ENCODE assay signal across 8 mouse cellular contexts in genomic region chr9:120929081-120929480, GRCm38 (mm10). TPM values are rescaled to one million over a fixed set of nuclear protein-coding genes. Genes with fewer than 3 reads are reported as not detected.
A peak's percentile ranks its signal among the peaks of the same experiment; 100 is the strongest.
DNase-seq lines count a peak whose midpoint lies in the region; ATAC-seq and TF ChIP-seq lines count a peak whose summit lies in the region.

TSS of gene Ctnnb1 (plus strand) at chr9:120929216.

- TF ChIP-seq CTCF in kidney, postnatal 0 days (IDR thresholded peaks at IDR 0.05; ENCODE audit: low read depth), result no peak
- TF ChIP-seq CTCF in bone marrow, adult 2 months (IDR thresholded peaks at IDR 0.05; ENCODE audit: control insufficient read depth, insufficient read depth, low read length), result no peak

- no peak within 1 kb of the TSS for H3K27ac ChIP-seq in kidney, postnatal 0 days
- H3K27ac ChIP-seq in bone marrow, adult 2 months (ENCODE audit: control insufficient read depth, insufficient read depth, low read depth, low read length, poor library complexity), result no peak within 1 kb of the TSS
- no peak within 1 kb of the TSS for H3K27ac ChIP-seq in intestine, embryonic 16.5 days (ENCODE audit: low read length)
- H3K27ac ChIP-seq in midbrain, embryonic 10.5 days (replicated peaks), result peak within 1 kb of the TSS; percentile 71

- no peaks in the 10 kb centered on the region for H3K4me1 ChIP-seq in kidney, postnatal 0 days (replicated peaks; ENCODE audit: insufficient read depth, low read length)
- H3K4me1 ChIP-seq in bone marrow, adult 2 months (ENCODE audit: control insufficient read depth, insufficient read depth, low read length), result no peaks in the 10 kb centered on the region; the same call in 1 of the 2 replicates
- peaks cover 2% of the 10 kb centered on the region; the same call in 1 of the 2 replicates for H3K4me1 ChIP-seq in intestine, embryonic 16.5 days (ENCODE audit: control insufficient read depth, insufficient read depth, low read length)
- peaks cover 48% of the 10 kb centered on the region for H3K4me1 ChIP-seq in midbrain, embryonic 10.5 days

- DNase-seq in kidney, postnatal 0 days (ENCODE audit: low spot score), result no peak
- no peak for DNase-seq in kidney, postnatal 10 days
- DNase-seq in gastrocnemius, postnatal 4 days (ENCODE audit: low spot score in 2 of 2), result no peak
- peak; percentile 33 for DNase-seq in midbrain, embryonic 10.5 days (ENCODE audit: low spot score)
- no peak for DNase-seq in right cerebral cortex, postnatal 25 days
- DNase-seq in MN1 (ENCODE audit: low spot score), result no peak

- ATAC-seq in kidney, postnatal 0 days (replicated peaks; ENCODE audit: low FRiP score, low read depth), result no peak
- ATAC-seq in intestine, embryonic 16.5 days, result no peak

- no peak for TF ChIP-seq POLR2A in bone marrow, adult 2 months (IDR thresholded peaks at IDR 0.05; ENCODE audit: borderline replicate concordance, control insufficient read depth, low read depth, low read length)

- H3K9me3 ChIP-seq in kidney, postnatal 0 days (replicated peaks; ENCODE audit: low read length), result no peaks in the 10 kb centered on the region
- H3K9me3 ChIP-seq in intestine, embryonic 16.5 days (ENCODE audit: control insufficient read depth, low read length), result no peaks in the 10 kb centered on the region
- no peaks in the 10 kb centered on the region for H3K9me3 ChIP-seq in midbrain, embryonic 10.5 days (replicated peaks)

- no peak within 1 kb of the TSS for H3K4me3 ChIP-seq in kidney, postnatal 0 days (replicated peaks; ENCODE audit: low read depth, low read length)
- H3K4me3 ChIP-seq in bone marrow, adult 2 months (replicated peaks; ENCODE audit: control insufficient read depth, low read depth, low read length), result no peak within 1 kb of the TSS
- H3K4me3 ChIP-seq in intestine, embryonic 16.5 days (ENCODE audit: low read length), result no peak within 1 kb of the TSS
- H3K4me3 ChIP-seq in midbrain, embryonic 10.5 days, result peak within 1 kb of the TSS; percentile 11; the same call in 1 of the 2 replicates

- no peak within 1 kb of the TSS for H3K4me2 ChIP-seq in kidney, postnatal 0 days (ENCODE audit: low read length)
- no peak within 1 kb of the TSS for H3K4me2 ChIP-seq in intestine, embryonic 16.5 days (ENCODE audit: low read depth, low read length)

- no peaks in the 10 kb centered on the region for H3K27me3 ChIP-seq in kidney, postnatal 0 days (ENCODE audit: insufficient read depth, low read length)
- H3K27me3 ChIP-seq in intestine, embryonic 16.5 days (replicated peaks; ENCODE audit: control insufficient read depth, insufficient read depth, low read length), result no peaks in the 10 kb centered on the region
- H3K27me3 ChIP-seq in midbrain, embryonic 10.5 days (ENCODE audit: low read depth, poor library complexity, severe bottlenecking), result no peaks in the 10 kb centered on the region

- H3K9ac ChIP-seq in kidney, postnatal 0 days (ENCODE audit: low read depth, low read length), result no peak within 1 kb of the TSS
- H3K9ac ChIP-seq in intestine, embryonic 16.5 days (ENCODE audit: low read depth, low read length), result no peak within 1 kb of the TSS

- no peaks in the 10 kb centered on the region for H3K36me3 ChIP-seq in kidney, postnatal 0 days (ENCODE audit: insufficient read depth, low read length)
- H3K36me3 ChIP-seq in intestine, embryonic 16.5 days (ENCODE audit: control insufficient read depth, insufficient read depth, low read length), result no peaks in the 10 kb centered on the region
- no peaks in the 10 kb centered on the region for H3K36me3 ChIP-seq in midbrain, embryonic 10.5 days

- WGBS in kidney, postnatal 0 days, result 81% methylated on average over 11 of the region's 11 CpGs
- WGBS in bone marrow, adult 2 months, result 90% methylated on average over 11 of the region's 11 CpGs
- WGBS in intestine, embryonic 16.5 days, result 83% methylated on average over 11 of the region's 11 CpGs
- WGBS in midbrain, embryonic 10.5 days, result 72% methylated on average over 11 of the region's 11 CpGs

RNA-seq across cellular contexts. Expression of gene Ctnnb1, which starts in this region (rescaled TPM):
- polyA plus RNA-seq in kidney, postnatal 0 days (2015; fragmentation: Nextera tagmentation; extraction: Ambion mirVana), result 460 and 470 TPM in 2 replicates
- 105 and 150 TPM in 2 replicates for polyA plus RNA-seq in bone marrow, adult 2 months (2011; ENCODE audit: insufficient read depth, insufficient read length, low replicate concordance, missing spikeins)
- 100 to 1,000 TPM; 434 to 436 TPM for total RNA-seq in gastrocnemius, postnatal 4 days (2021)
- 448 and 454 TPM in 2 replicates for polyA plus RNA-seq in intestine, embryonic 16.5 days (2015; fragmentation: Nextera tagmentation; extraction: Ambion mirVana)
- polyA plus RNA-seq in midbrain, embryonic 10.5 days (2016; fragmentation: Nextera tagmentation; extraction: Ambion mirVana), result 633 and 702 TPM in 2 replicates
